In the genomic region with DNA sequence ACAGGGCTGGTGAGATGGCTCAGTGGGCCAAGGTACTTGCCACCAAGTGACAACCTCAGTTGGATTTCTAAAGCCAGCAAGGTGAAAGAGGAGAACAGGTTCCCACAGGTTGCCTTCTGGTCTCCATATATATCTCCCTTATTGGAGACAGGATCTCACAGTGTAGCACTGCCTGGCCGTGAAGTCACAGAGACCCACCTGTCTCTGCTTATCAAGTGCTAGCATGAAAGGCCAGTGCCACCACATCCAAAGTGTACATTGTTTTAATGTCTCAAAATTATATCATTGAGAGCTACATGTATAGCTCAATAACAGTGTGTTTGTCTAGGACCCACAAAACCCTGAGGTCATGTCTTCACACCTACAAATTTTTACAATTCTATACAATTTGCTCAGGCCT, we compare ENCODE assay signal across 10 mouse cellular contexts. TPM values are rescaled to one million over a fixed set of nuclear protein-coding genes. Genes with fewer than 3 reads are reported as not detected.
DNase-seq lines count a peak whose midpoint lies in the region; ATAC-seq lines count a peak whose summit lies in the region.
"Had no signal": no experiment of that assay in that cellular context is flagged by ENCODE, and none has a peak within 500 bp of the region (broad histone marks: within the 10 kb centered on the region; RNA-seq: fewer than 3 reads in every experiment).

No protein-coding gene starts in this region.

- 95% methylated on average over 1 of the region's 1 CpGs for WGBS in neural tube, embryonic 11.5 days
- 93% methylated on average over 1 of the region's 1 CpGs for WGBS in forebrain, embryonic 13.5 days
- 77% methylated on average over 1 of the region's 1 CpGs for WGBS in liver, embryonic 13.5 days (ENCODE audit: insufficient replicate concordance)

- no peak overlapping the region for H3K27ac ChIP-seq in neural tube, embryonic 11.5 days (ENCODE audit: low read depth, low read length)
- no peak overlapping the region for H3K27ac ChIP-seq in forebrain, embryonic 13.5 days
- no peak overlapping the region for H3K27ac ChIP-seq in liver, embryonic 13.5 days

- no peak for ATAC-seq in neural tube, embryonic 11.5 days (ENCODE audit: insufficient read depth, low FRiP score, low TSS enrichment)
- ATAC-seq in forebrain, embryonic 13.5 days: no peak
- no peak for ATAC-seq in liver, embryonic 13.5 days (ENCODE audit: low read depth)

- no peak overlapping the region for H3K4me3 ChIP-seq in neural tube, embryonic 11.5 days (ENCODE audit: low read depth, low read length)
- H3K4me3 ChIP-seq in forebrain, embryonic 13.5 days: peak overlapping the region; percentile 71; the same call in 1 of the 2 replicates
- H3K4me3 ChIP-seq in liver, embryonic 13.5 days (replicated peaks): no peak overlapping the region

- H3K36me3 ChIP-seq in neural tube, embryonic 11.5 days (ENCODE audit: control insufficient read depth, insufficient read depth, low read length): no peaks in the 10 kb centered on the region
- H3K36me3 ChIP-seq in forebrain, embryonic 13.5 days (ENCODE audit: poor library complexity, severe bottlenecking): peaks cover 10% of the 10 kb centered on the region
- no peaks in the 10 kb centered on the region for H3K36me3 ChIP-seq in liver, embryonic 13.5 days

- no peaks in the 10 kb centered on the region for H3K9me3 ChIP-seq in neural tube, embryonic 11.5 days (ENCODE audit: control insufficient read depth, low read length)
- peaks cover 4% of the 10 kb centered on the region for H3K9me3 ChIP-seq in forebrain, embryonic 13.5 days (replicated peaks)
- no peaks in the 10 kb centered on the region for H3K9me3 ChIP-seq in liver, embryonic 13.5 days (replicated peaks)

- H3K4me2 ChIP-seq in neural tube, embryonic 11.5 days (ENCODE audit: low read depth): 0 out of 2 replicates have a peak overlapping the region, but pooled peaks have one; percentile 55
- H3K4me2 ChIP-seq in forebrain, embryonic 13.5 days: peak overlapping the region; percentile 72
- peak overlapping the region; percentile 86; the same call in 1 of the 2 replicates for H3K4me2 ChIP-seq in liver, embryonic 13.5 days

- H3K9ac ChIP-seq in neural tube, embryonic 11.5 days (ENCODE audit: low read length): peak overlapping the region; percentile 81; the same call in 1 of the 2 replicates
- H3K9ac ChIP-seq in forebrain, embryonic 13.5 days: no peak overlapping the region
- H3K9ac ChIP-seq in liver, embryonic 13.5 days: peak overlapping the region; percentile 83; the same call in 1 of the 2 replicates

- DNase-seq in neural tube, embryonic 11.5 days (ENCODE audit: low spot score): no peak
- DNase-seq in neural tube, embryonic 10.5 days (ENCODE audit: extremely low spot score, low spot score): no peak
- no peak for DNase-seq in liver, embryonic 13.5 days
- DNase-seq in Muller cell, postnatal 12 days (ENCODE audit: inconsistent ontology term): no peak
- no peak for DNase-seq in right cerebral cortex, adult 18-20 months
- no peak for DNase-seq in natural killer cell, adult 2 months (ENCODE audit: low spot score in 2 of 2)
- DNase-seq: embryo, embryonic 11 days; gastrocnemius, postnatal 14 days; layer of hippocampus, adult 9-11 months had no signal

- H3K27me3 ChIP-seq in neural tube, embryonic 11.5 days (ENCODE audit: control insufficient read depth, insufficient read depth, low read length): no peaks in the 10 kb centered on the region
- H3K27me3 ChIP-seq in forebrain, embryonic 13.5 days: no peaks in the 10 kb centered on the region
- H3K27me3 ChIP-seq in liver, embryonic 13.5 days: no peaks in the 10 kb centered on the region

- H3K4me1 ChIP-seq in neural tube, embryonic 11.5 days (ENCODE audit: control insufficient read depth, insufficient read depth, low read length): no peaks in the 10 kb centered on the region
- H3K4me1 ChIP-seq in forebrain, embryonic 13.5 days: peaks cover 14% of the 10 kb centered on the region
- H3K4me1 ChIP-seq in liver, embryonic 13.5 days (replicated peaks): peaks cover 7% of the 10 kb centered on the region

RNA-seq across cellular contexts. Expression of a gene that starts 25.2 kb away (rescaled TPM):
- 21.2 and 21.6 TPM in 2 replicates for polyA plus RNA-seq in neural tube, embryonic 11.5 days (2014; fragmentation: Nextera tagmentation; extraction: Ambion mirVana)
- polyA plus RNA-seq in forebrain, embryonic 13.5 days (2015; fragmentation: Nextera tagmentation; extraction: Ambion mirVana): 37.0 and 37.1 TPM in 2 replicates
- polyA plus RNA-seq in liver, embryonic 13.5 days (2015; fragmentation: Nextera tagmentation; extraction: Ambion mirVana): 2.3 and 3.0 TPM in 2 replicates

RNA-seq across cellular contexts. Expression of a gene that starts 36.4 kb away (rescaled TPM):
- polyA plus RNA-seq in neural tube, embryonic 11.5 days (2014; fragmentation: Nextera tagmentation; extraction: Ambion mirVana): 391 and 397 TPM in 2 replicates
- polyA plus RNA-seq in forebrain, embryonic 13.5 days (2015; fragmentation: Nextera tagmentation; extraction: Ambion mirVana): 533 and 604 TPM in 2 replicates
- 310 and 314 TPM in 2 replicates for polyA plus RNA-seq in liver, embryonic 13.5 days (2015; fragmentation: Nextera tagmentation; extraction: Ambion mirVana)

RNA-seq across cellular contexts. Expression of a gene that starts 38.3 kb away (rescaled TPM):
- polyA plus RNA-seq in neural tube, embryonic 11.5 days (2014; fragmentation: Nextera tagmentation; extraction: Ambion mirVana): 15.3 and 15.8 TPM in 2 replicates
- 15.0 and 15.4 TPM in 2 replicates for polyA plus RNA-seq in forebrain, embryonic 13.5 days (2015; fragmentation: Nextera tagmentation; extraction: Ambion mirVana)
- 4.0 and 5.0 TPM in 2 replicates for polyA plus RNA-seq in liver, embryonic 13.5 days (2015; fragmentation: Nextera tagmentation; extraction: Ambion mirVana)

RNA-seq across cellular contexts. Expression of a gene that starts 45.6 kb away (rescaled TPM):
- polyA plus RNA-seq in neural tube, embryonic 11.5 days (2014; fragmentation: Nextera tagmentation; extraction: Ambion mirVana): 68.7 and 71.6 TPM in 2 replicates
- polyA plus RNA-seq in forebrain, embryonic 13.5 days (2015; fragmentation: Nextera tagmentation; extraction: Ambion mirVana): 64.8 and 68.3 TPM in 2 replicates
- polyA plus RNA-seq in liver, embryonic 13.5 days (2015; fragmentation: Nextera tagmentation; extraction: Ambion mirVana): 31.8 and 35.3 TPM in 2 replicates
